Mouse (Mus musculus): ENCODE results near the gene Usp25.
A peak's percentile ranks its signal among the peaks of the same experiment; 100 is the strongest.

Usp25 gene

DNA sequence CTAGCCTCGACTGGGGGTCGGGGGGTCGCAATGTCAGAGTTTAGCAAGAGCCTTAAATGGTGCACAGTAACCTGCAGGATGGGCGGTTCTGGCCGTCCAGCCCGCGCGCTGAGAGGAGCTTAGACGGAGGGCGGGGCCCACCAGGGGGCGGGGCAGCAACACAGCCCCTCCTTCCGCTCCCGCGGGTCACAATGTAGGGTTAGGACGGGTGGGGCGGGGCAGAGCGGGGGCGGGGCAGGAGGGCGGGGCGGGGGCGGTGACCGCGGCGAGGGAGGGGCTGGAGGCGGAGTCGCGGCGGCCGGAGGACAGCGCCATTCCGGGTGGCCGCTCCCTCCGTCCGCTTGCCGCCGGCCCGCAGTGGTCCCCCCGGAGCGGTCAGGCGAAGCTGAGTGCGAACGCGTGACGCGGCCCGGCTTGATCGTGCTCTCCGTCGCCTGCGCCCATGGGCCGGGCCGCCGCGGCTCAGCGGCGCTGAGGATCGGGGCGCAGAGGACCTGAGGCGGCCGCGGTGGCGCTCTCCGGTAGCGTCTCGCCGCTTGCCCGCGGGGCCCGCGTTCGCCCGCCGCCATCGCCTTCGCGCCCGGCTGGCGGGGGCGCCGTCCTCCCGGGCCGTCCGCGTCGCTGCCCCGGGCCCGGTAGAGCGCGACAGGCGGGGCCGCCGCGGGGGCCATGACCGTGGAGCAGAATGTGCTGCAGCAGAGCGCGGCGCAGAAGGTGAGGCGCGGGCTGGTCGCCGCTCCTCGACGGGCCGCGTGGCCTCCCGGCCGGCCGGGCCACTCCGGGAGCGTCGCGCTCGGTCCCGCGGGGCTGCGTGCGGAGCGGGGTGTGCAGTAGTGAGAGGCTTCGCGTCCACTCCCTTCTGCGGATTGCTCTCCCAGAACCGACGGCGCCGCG lies at the start of gene Usp25:
Gene Usp25 (plus strand): TSS at position 280 of the 894 bp plus-strand sequence.
- DNase-seq (ENCODE audit: low spot score in 2 of 2), result peak; percentile 91 to 92

DNA sequence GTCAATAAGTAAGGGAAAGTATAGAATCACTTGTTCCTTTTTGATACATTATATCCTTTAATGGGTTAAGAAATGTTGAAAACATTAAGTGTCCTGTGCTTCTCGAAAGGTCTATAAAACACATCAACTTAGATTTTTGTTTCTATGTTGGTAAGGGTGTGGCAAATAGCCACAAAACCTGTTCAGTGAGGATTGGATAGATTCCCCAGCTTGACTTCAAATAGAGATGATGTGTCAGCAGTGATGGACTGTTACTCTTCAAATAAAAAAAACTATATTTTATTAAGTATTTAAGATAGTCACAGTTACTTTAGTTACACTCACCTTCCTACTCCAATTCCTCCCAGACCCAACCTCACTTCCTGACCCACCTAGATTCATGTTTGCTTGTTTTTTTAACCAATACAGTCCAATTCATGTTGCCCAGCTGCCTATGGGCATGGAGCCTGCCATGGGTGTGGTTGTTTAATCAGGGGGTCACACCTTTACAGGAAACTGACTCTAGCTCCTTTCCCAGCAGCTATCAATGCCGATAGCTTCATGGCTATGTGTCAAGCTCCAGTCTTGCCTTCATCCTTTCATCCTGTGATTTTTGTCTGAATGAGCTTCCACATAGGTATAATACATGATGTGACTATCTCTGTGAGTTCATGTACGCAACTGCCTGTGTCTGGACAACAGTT lies 45.8 kb upstream of the Usp25 start:
- DNase-seq (ENCODE audit: low spot score in 2 of 2), result no peak

GRCm38 (mm10) chr16:76971211-76971610 lies 42.3 kb upstream of the Usp25 start:
- DNase-seq (ENCODE audit: low spot score in 2 of 2), result no peak

DNA sequence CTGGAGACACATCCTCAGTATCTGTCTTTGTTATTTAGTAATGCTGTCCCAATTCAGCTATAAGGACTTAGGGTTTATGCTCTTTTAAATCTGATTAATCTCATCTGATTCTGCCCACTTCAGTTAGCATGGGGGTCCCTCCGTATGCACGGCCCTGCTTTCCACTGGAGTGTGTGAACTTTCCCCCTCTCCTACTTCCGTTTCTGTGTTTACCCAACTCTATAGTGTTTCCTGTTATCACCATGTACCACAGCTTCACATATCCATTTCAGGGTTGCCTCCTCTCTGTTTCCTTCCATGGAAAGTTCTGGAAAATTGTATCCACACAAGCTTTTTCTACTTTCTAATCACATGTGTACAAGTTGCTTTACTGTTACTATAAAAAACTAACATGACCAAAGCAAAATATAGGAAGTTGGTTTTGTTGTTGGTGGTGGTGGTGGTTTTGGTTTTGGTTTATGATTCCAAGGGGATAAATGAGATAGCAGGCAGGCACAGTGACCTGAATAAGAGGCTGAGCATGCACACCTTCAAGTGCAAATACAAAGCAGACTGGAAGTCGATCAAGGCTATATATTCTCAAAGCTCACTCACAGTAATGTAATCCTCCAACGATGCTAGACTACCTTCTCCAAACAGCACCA lies 36.6 kb upstream of the Usp25 start:
- DNase-seq (ENCODE audit: low spot score in 2 of 2), result no peak

GRCm38 (mm10) chr16:76983696-76984095 lies 29.8 kb upstream of the Usp25 start:
- no peak for DNase-seq (ENCODE audit: low spot score in 2 of 2)

DNA sequence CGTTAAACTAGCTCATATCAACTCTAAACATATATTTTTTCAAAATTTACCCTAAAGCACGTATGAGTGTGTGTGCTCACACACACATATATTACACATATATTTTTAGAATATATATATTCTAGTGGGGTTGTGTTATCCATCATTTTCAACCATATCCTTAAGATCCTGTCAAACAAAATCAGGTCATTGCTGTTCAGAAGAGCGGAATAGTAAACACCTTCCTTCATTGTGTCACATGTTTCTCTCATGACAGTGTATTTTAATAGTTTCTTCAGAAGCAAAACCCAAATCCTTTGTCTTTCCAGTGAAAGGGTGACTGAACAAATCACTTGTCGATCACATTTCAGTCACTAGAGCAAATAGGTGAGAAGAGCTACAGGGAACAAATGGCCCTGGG lies 25.8 kb upstream of the Usp25 start:
- DNase-seq (ENCODE audit: low spot score in 2 of 2), result no peak

DNA sequence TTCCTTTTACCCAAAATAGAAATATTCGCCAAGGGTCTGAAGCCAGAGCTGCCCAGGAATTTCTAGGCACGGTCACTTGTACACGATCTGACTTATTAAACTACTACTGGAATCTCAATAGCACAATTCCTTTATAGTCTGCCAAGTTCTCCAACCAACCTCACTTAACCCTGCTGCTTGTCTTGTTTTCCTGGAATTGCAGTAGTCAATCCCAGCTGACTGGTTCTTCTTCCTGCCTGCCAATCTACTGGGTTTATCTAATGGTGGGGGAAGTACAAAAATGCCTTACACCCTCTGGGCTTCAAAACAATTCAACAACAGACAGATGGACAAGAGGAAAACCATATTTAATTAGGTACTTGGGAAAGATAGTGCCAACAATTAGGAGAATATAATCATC lies 9.6 kb upstream of the Usp25 start:
- DNase-seq (ENCODE audit: low spot score in 2 of 2), result no peak

DNA sequence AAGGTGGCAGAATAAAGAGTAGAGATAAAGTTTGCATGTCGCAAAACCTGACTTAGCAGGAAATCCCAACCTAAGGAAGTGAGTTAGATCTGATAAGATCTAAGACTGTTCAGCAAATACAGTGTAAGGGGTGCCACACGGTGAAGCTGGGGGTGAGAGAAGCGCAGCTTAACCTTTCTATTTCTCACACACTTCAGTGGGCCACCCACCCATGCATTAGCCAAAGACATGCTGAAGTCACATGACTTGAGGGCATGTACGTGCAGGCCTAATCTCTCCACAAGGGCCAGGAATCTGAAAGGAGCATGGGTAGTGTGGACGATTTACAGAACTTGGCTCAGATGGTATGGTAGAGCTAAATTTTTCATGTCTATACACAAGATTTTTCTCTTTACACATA lies 4.3 kb upstream of the Usp25 start:
- peak; percentile 10 to 30 for DNase-seq (ENCODE audit: low spot score in 2 of 2)

- no peak for DNase-seq (ENCODE audit: low spot score in 2 of 2)
These were observed 1.1 kb downstream of the Usp25 start for GRCm38 (mm10) chr16:77014321-77015211.

DNA sequence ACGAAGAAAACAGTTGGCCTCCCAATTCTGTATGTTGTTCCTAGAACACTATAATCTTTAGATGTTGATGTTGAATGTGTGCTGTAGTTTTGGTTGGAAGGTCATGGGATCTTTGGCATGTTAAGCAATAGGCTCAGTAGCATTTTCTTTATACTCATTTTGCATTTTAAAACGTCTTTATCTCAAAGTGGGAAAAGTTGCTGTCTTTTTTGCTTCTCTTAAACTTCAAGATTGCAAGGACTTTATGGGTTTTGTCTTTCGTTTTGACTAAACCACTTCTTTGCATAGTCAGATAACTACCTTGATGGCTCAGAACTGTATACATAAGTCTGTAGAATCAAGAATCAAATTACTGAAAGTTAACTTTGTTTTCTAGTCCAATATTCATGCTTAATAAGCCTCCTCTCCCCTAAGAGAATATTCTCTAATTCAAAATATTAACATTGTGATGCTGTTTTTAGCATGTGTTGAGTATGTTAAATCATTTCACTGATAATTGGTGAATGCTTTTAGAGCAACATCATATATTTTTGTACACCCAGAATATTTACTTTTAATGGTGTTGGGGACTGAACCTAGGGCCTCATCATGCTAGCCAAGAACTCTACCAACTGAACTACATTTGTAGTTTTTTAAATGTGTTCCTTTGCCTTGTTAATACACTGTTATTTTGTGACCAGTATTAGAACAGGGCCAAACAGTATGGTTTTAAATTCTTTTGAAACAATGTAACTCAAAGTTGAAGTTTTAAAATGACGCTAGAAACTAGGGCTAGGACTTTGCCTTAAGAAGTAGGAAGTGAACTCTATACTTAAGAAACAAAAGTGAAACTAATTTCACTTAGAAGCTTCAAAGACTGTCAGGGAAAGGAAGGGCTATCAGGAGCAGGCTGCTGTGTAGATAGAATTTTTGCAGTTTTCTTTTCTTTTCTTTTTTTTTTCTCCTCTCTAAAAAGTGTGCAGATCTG lies 2.2 kb downstream of the Usp25 start:
- no peak for DNase-seq (ENCODE audit: low spot score in 2 of 2)

DNA sequence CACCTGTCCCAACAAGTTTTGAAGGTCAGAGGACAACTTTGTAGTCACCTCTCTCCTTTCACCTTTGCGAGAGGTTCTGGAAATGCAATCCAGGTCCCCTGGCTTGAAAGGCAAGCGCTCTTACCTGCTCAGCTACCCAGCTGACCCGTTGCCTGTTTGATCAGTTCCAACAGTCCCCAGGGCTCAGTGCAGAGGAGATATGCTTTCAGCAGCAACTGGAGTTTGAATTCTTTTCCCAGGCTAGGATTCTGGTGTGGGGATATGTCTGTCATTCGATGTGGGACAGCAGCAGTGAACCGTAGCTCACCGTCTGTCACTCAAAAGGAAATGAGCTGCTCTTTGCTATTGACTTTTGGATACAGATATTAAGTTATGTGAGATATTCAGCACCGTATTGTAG lies 4.4 kb downstream of the Usp25 start:
- no peak for DNase-seq (ENCODE audit: low spot score in 2 of 2)

- no peak for DNase-seq (ENCODE audit: low spot score in 2 of 2)
These were observed 6.7 kb downstream of the Usp25 start for GRCm38 (mm10) chr16:77020190-77020589.

DNA sequence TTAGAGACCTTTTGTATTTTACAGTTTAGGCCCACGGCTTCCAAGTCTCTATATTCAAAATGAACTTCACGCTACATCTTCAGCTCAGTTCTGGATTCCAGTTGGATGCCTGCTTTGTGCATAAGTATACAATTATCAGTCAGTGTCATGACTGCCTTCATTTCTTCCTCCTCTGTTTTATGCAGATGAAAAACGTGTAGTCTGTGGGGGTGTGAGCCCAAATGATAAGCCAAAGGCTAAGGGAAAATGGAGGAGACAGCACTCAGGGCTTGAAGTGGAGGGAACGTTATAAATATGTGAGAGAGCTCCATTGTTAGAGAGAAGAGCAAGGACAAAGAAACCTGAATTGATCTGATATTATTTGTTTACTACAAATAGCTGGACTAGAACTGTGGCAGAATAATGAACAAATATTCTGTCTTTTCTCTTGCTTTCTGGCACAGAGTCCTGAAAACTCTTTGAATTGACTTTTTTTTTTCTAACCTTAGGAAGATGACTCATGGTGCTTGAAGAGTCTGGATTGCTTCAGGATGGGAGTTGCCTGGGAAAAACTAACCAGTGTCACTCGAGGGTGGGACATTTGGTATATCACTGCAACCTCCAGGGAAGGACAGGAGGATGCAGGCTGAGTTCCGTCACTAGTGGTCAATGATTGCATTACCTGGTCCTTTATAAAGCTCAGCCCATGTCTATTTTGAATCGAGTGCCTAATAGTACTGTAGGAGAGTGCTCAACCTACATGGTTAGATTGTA lies 10.3 kb downstream of the Usp25 start:
- no peak for DNase-seq (ENCODE audit: low spot score in 2 of 2)

GRCm38 (mm10) chr16:77026099-77026498 lies 12.6 kb downstream of the Usp25 start:
- no peak for DNase-seq (ENCODE audit: low spot score in 2 of 2)

DNA sequence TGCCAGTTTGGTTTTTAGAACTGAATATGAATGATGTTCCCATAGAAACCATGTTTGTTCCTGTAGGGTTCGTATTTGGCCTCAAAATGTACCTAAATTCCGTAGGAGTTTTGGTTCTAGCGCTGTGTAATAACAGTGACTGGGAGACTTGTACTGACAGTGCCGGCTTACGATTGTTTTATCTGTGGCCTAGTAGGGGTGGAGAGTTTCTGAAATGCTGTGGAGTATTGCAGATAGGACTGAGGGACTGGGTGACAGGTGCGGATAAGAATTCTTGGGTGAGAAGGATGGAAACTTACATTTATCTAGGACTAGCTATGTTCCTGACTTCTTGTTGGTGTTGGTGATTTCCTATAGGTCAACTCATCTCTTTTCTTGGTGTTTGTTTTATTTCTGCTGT lies 13.4 kb downstream of the Usp25 start:
- no peak for DNase-seq (ENCODE audit: low spot score in 2 of 2)

- no peak for DNase-seq (ENCODE audit: low spot score in 2 of 2)
These were observed 14.6 kb downstream of the Usp25 start for GRCm38 (mm10) chr16:77027976-77028686.

- DNase-seq (ENCODE audit: low spot score in 2 of 2), result no peak
These were observed 15.3 kb downstream of the Usp25 start for GRCm38 (mm10) chr16:77028687-77029417.

GRCm38 (mm10) chr16:77030435-77030834 lies 16.9 kb downstream of the Usp25 start:
- no peak for DNase-seq (ENCODE audit: low spot score in 2 of 2)
